Mouse (Mus musculus) ES-E14 (cell line): ENCODE results near the gene Kiss1. TPM values are rescaled to one million over a fixed set of nuclear protein-coding genes. Genes with fewer than 3 reads are reported as not detected.
A peak's percentile ranks its signal among the peaks of the same experiment; 100 is the strongest.

ENCODE experiments used
- DNase-seq: peaks from one replicate; pipeline ENCODE4 v3.0.0-alpha.2; 2013; ENCODE audit warnings: low read depth, low spot score
- H3K27ac ChIP-seq: 2 replicates; pipeline ENCODE4 v1.5.1; 2012; ENCODE audit warnings: low read depth, mild to moderate bottlenecking, low read length, moderate library complexity, mixed read lengths; ENCODE audit not compliant: poor library complexity, insufficient read depth, severe bottlenecking
- H3K36me3 ChIP-seq: 2 replicates; pipeline ENCODE4 v1.6.1; 2012; ENCODE audit warnings: mild to moderate bottlenecking, low read length, moderate library complexity, mixed read lengths; ENCODE audit not compliant: control insufficient read depth, poor library complexity, insufficient read depth, severe bottlenecking
- H3K4me1 ChIP-seq, 2 experiments: fragments of 150-350 bp in 1 of 2; sonication (generic) in 1 of 2; 2 replicates each; pipeline ENCODE4 v1.6.1; 2012; ENCODE audit warnings: low read length in 2 of 2, mild to moderate bottlenecking in 1 of 2, mixed read lengths in 1 of 2; ENCODE audit not compliant: control insufficient read depth in 2 of 2, insufficient read depth in 2 of 2, poor library complexity in 1 of 2
- H3K4me3 ChIP-seq, 2 experiments: fragments of 150-350 bp in 1 of 2; sonication (generic) in 1 of 2; 2 replicates each; pipeline ENCODE4 v1.5.1; 2012; ENCODE audit warnings: low read length in 2 of 2, low read depth in 1 of 2, mild to moderate bottlenecking in 1 of 2, mixed read lengths in 1 of 2; ENCODE audit not compliant: insufficient read depth in 1 of 2, poor library complexity in 1 of 2, severe bottlenecking in 1 of 2
- H3K9ac ChIP-seq: 2 replicates; pipeline ENCODE4 v1.6.1; 2012; ENCODE audit warnings: low read depth, mild to moderate bottlenecking, low read length, mixed read lengths; ENCODE audit not compliant: poor library complexity, insufficient read depth, severe bottlenecking
- H3K9me3 ChIP-seq: fragments of 150-350 bp; sonication (generic); 2 replicates; pipeline ENCODE4 v1.6.1; 2012; ENCODE audit warnings: low read depth, mild to moderate bottlenecking, low read length; ENCODE audit not compliant: control insufficient read depth, insufficient read depth
- CHD2 ChIP-seq: IDR thresholded peaks from 2 replicates; pipeline ENCODE4 v1.6.1; 2014; ENCODE audit warnings: mild to moderate bottlenecking, low read depth, low read length, inconsistent platforms
- HCFC1 ChIP-seq: IDR thresholded peaks from 2 replicates; pipeline ENCODE4 v1.6.1; 2012; ENCODE audit warnings: low read length, inconsistent platforms, borderline replicate concordance; ENCODE audit not compliant: insufficient read depth
- MAFK ChIP-seq: IDR thresholded peaks from 2 replicates; pipeline ENCODE4 v1.6.1; 2014; ENCODE audit warnings: mild to moderate bottlenecking, low read depth, low read length, inconsistent platforms; ENCODE audit not compliant: insufficient read depth
- ZC3H11A ChIP-seq: IDR thresholded peaks from 2 replicates; pipeline ENCODE4 v1.6.1; 2012; ENCODE audit warnings: low read depth, mild to moderate bottlenecking, inconsistent platforms, low read length, borderline replicate concordance
- ZNF384 ChIP-seq: IDR thresholded peaks from 2 replicates; pipeline ENCODE4 v1.6.1; 2012; ENCODE audit warnings: low read depth, low read length, inconsistent platforms
- in situ Hi-C, 2 experiments: fragments of 600-800 bp; cut with MboI; formaldehyde crosslinking; loops; one replicate each; pipeline ENCODE4 v1.15.1; 2025; ENCODE audit warnings: low sequenced_read_pairs in 2 of 2, inconsistent platforms in 1 of 2; ENCODE audit not compliant: unreplicated experiment in 2 of 2
- total RNA-seq: library from RNA; depleted of rRNA; stranded (reverse); fragments of 300-350 nt; gene quantifications from 2 replicates; pipeline ENCODE4 v1.2.3, GENCODE M21; 2012

Kiss1 gene
- total RNA-seq, 1 experiment, result not detected

- TF ChIP-seq CHD2 (no peak), ZC3H11A (no peak), ZNF384 (no peak), HCFC1 (no peak), MAFK (no peak)
- no peak overlapping the region for H3K27ac ChIP-seq
- H3K4me3 ChIP-seq, result no peak overlapping the region
- H3K9ac ChIP-seq, result no peak overlapping the region
- peaks cover 5% of the 10 kb centered on the region for H3K9me3 ChIP-seq
- no peaks in the 10 kb centered on the region for H3K36me3 ChIP-seq
- no peak for DNase-seq
- in situ Hi-C loops, result loop anchor here in 1 of 2 experiments (25.0 kb wide), 1 partner anchor 199 kb away; the partner anchor contains the start of gene Plekha6
- peaks cover 2 to 21% of the 10 kb centered on the region in 2 experiments; a peak in 2 of 4 replicates for H3K4me1 ChIP-seq
These were observed 39.3 kb downstream of the Kiss1 start for GRCm38 (mm10) chr1:133361006-133361405.

- Histone ChIP-seq H3K9ac (no peak overlapping the region), H3K4me1 (peaks cover 2 to 25% of the 10 kb centered on the region in 2 experiments; a peak in 2 of 4 replicates), H3K9me3 (peaks cover 5% of the 10 kb centered on the region), H3K27ac (no peak overlapping the region), H3K36me3 (no peaks in the 10 kb centered on the region), H3K4me3 (no peak overlapping the region)
- in situ Hi-C loops, result loop anchor here in 1 of 2 experiments (25.0 kb wide), 1 partner anchor 200 kb away; the partner anchor contains the start of gene Plekha6
- no peak for DNase-seq
- TF ChIP-seq HCFC1 (no peak), CHD2 (no peak), ZNF384 (no peak), ZC3H11A (no peak), MAFK (no peak)
These were observed 40.4 kb downstream of the Kiss1 start for GRCm38 (mm10) chr1:133362103-133362502.

- Histone ChIP-seq H3K36me3 (no peaks in the 10 kb centered on the region), H3K27ac (no peak within 1 kb of the TSS), H3K9ac (peak within 1 kb of the TSS; percentile 31), H3K4me3 (peak within 1 kb of the TSS; percentile 63 to 96), H3K4me1 (peaks cover 2 to 28% of the 10 kb centered on the region in 2 experiments; a peak in 2 of 4 replicates), H3K9me3 (peaks cover 5% of the 10 kb centered on the region)
- in situ Hi-C loops, result loop anchor here in 1 of 2 experiments (25.0 kb wide), 1 partner anchor 201 kb away; the partner anchor contains the start of gene Plekha6
- DNase-seq, result peak; percentile 99
- TF ChIP-seq MAFK (no peak), ZNF384 (no peak), HCFC1 (no peak), ZC3H11A (no peak), CHD2 (no peak)
These were observed 41.8 kb downstream of the Kiss1 start, which contains the start of gene Etnk2 for GRCm38 (mm10) chr1:133363276-133364021. Etnk2 (plus strand) TSS chr1:133363572.

- no peak for DNase-seq
- Histone ChIP-seq H3K36me3 (no peaks in the 10 kb centered on the region), H3K27ac (no peak overlapping the region), H3K9ac (peak overlapping the region; percentile 31), H3K9me3 (peaks cover 5% of the 10 kb centered on the region), H3K4me3 (peak overlapping the region; percentile 63 to 96), H3K4me1 (peaks cover 2 to 31% of the 10 kb centered on the region in 2 experiments; a peak in 2 of 4 replicates)
- TF ChIP-seq CHD2, result no peak
- TF ChIP-seq ZNF384, result no peak
- TF ChIP-seq HCFC1, result no peak
- no peak for TF ChIP-seq ZC3H11A
- no peak for TF ChIP-seq MAFK
- in situ Hi-C loops, result loop anchor here in 1 of 2 experiments (25.0 kb wide), 1 partner anchor 202 kb away; the partner anchor contains the start of gene Plekha6
These were observed 42.5 kb downstream of the Kiss1 start for GRCm38 (mm10) chr1:133364022-133364630.
